Mouse (Mus musculus): ENCODE results near the gene Inf2. TPM values are rescaled to one million over a fixed set of nuclear protein-coding genes. Genes with fewer than 3 reads are reported as not detected.

The Inf2 gene
- polyA plus RNA-seq, 2 experiments = 6.9 to 27.5 TPM

DNA sequence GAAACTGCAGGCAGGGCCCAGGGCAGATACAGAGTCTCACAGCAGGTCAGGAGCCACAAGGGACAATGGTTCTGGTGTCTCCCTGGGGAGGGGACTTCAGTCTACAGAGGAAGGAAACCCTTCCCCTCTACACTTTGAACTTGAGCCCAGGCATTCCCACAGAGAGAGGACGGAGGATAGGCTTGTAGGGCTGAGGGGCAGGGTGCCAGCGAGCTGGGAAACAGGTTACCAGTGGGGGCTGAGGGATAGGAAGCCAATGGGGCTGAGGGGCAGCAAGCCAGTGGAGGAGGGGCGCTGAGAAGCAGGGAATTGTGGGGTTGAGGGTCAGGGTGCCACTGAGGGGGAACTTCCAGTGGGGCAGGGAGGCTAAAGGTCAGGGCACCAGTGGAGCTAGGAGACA, 29.4 kb upstream of the Inf2 start:
- TF ChIP-seq POLR2A (IDR thresholded peaks at IDR 0.05; ENCODE audit: borderline replicate concordance, extremely low read depth, insufficient read depth, insufficient read length) = no peak
- ATAC-seq (ENCODE audit: low FRiP score, low read depth) (no peak), DNase-seq (ENCODE audit: low spot score) (no peak)
- Histone ChIP-seq H3K4me3 (replicated peaks; ENCODE audit: low read length) (no peak overlapping the region), H3K9me3 (ENCODE audit: control insufficient read depth, low read length) (no peaks in the 10 kb centered on the region), H3K4me2 (replicated peaks; ENCODE audit: low read depth, low read length, severe bottlenecking) (no peak overlapping the region), H3K27me3 (ENCODE audit: control insufficient read depth, insufficient read depth, low read length) (no peaks in the 10 kb centered on the region), H3K9ac (ENCODE audit: low read depth, low read length, severe bottlenecking) (no peak overlapping the region), H3K36me3 (ENCODE audit: control insufficient read depth, insufficient read depth, low read length) (no peaks in the 10 kb centered on the region), H3K4me1 (ENCODE audit: control insufficient read depth, insufficient read depth, low read length) (no peaks in the 10 kb centered on the region), H3K27ac (replicated peaks; ENCODE audit: low read depth, low read length) (no peak overlapping the region)
- WGBS = 44% methylated on average over 3 of the region's 3 CpGs

DNA sequence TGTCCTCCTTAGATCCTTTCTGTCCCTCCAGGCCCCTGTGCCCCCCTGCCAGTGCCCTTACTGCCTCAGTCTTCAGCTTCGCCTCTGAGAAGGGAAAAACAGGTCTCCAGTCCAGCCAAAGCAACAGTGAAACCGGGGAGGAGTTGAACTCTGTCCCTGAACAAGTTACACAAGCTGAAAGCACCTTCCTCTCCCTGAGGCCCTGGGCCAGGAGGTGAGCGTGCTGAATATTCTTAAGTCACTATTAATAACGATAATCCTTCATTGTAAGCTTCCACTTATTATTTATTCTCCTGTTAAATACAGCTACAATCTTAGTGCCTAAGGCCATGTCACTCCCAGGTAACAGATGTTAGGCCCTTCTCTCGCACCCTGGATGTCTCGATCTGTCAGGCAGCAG, 28.9 kb upstream of the Inf2 start:
- TF ChIP-seq POLR2A (IDR thresholded peaks at IDR 0.05; ENCODE audit: borderline replicate concordance, extremely low read depth, insufficient read depth, insufficient read length) = no peak
- Histone ChIP-seq H3K27ac (replicated peaks; ENCODE audit: low read depth, low read length) (no peak overlapping the region), H3K36me3 (ENCODE audit: control insufficient read depth, insufficient read depth, low read length) (no peaks in the 10 kb centered on the region), H3K9me3 (ENCODE audit: control insufficient read depth, low read length) (no peaks in the 10 kb centered on the region), H3K9ac (ENCODE audit: low read depth, low read length, severe bottlenecking) (no peak overlapping the region), H3K4me3 (replicated peaks; ENCODE audit: low read length) (no peak overlapping the region), H3K4me2 (replicated peaks; ENCODE audit: low read depth, low read length, severe bottlenecking) (no peak overlapping the region), H3K4me1 (ENCODE audit: control insufficient read depth, insufficient read depth, low read length) (no peaks in the 10 kb centered on the region), H3K27me3 (ENCODE audit: control insufficient read depth, insufficient read depth, low read length) (no peaks in the 10 kb centered on the region)
- DNase-seq (ENCODE audit: low spot score) (no peak), ATAC-seq (ENCODE audit: low FRiP score, low read depth) (no peak)
- WGBS = 61% methylated on average over 6 of the region's 6 CpGs

DNA sequence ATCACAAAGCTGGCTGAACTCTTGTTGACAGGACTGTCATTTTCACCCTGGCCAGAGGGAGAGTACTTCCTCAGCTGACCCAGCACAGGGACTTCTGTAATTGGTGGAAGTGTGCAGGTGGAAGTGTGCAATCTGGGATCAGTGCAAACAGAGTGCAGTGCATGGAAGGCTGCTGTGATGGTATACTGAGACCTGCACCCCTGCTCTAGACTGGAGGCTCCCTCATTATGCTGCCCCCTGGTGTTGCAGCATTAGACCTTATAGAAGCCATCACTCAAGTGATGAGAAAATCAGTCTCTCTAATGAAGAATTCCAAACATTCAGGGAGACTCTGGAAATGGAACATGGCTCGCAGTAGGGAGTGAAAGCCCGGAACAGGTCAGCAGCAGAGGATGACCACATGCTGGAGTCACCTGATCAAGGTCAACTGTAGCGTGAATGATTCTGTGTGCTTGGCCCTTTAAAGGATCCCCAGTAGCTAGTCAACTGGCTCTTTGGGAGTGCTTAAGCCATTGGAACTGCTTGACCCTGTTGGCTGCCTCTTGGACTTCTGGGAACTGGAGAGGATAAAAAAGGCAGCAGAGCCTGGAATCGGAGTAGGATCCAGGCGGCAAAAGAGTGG, 28.3 kb upstream of the Inf2 start:
- 54% methylated on average over 5 of the region's 5 CpGs for WGBS
- TF ChIP-seq POLR2A (IDR thresholded peaks at IDR 0.05; ENCODE audit: borderline replicate concordance, extremely low read depth, insufficient read depth, insufficient read length) = no peak
- no peak overlapping the region for H3K4me2 ChIP-seq (replicated peaks; ENCODE audit: low read depth, low read length, severe bottlenecking)
- H3K36me3 ChIP-seq (ENCODE audit: control insufficient read depth, insufficient read depth, low read length) = no peaks in the 10 kb centered on the region
- H3K27me3 ChIP-seq (ENCODE audit: control insufficient read depth, insufficient read depth, low read length) = no peaks in the 10 kb centered on the region
- no peak overlapping the region for H3K27ac ChIP-seq (replicated peaks; ENCODE audit: low read depth, low read length)
- DNase-seq (ENCODE audit: low spot score) (no peak), ATAC-seq (ENCODE audit: low FRiP score, low read depth) (no peak)
- no peaks in the 10 kb centered on the region for H3K9me3 ChIP-seq (ENCODE audit: control insufficient read depth, low read length)
- H3K4me1 ChIP-seq (ENCODE audit: control insufficient read depth, insufficient read depth, low read length) = no peaks in the 10 kb centered on the region
- no peak overlapping the region for H3K9ac ChIP-seq (ENCODE audit: low read depth, low read length, severe bottlenecking)
- no peak overlapping the region for H3K4me3 ChIP-seq (replicated peaks; ENCODE audit: low read length)

DNA sequence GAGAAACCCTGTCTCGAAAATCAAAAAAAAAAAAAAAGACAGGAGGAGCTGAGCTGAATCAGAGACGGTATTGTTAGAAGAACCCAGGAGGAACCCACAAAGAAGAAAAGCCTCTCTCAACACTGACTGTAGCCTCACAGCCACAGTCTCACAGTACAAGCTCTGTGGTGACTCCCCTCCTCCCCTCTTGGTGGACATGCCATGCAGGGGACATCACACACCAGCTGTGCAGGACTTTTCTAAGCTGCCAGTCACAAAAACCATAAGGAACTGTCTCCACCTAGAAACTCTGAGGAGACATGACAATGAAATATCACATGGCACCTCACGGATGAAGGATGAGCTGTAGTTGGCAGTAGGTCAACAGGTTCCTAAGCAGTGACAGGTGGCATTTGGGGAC, 27.4 kb upstream of the Inf2 start:
- no peaks in the 10 kb centered on the region for H3K27me3 ChIP-seq (ENCODE audit: control insufficient read depth, insufficient read depth, low read length)
- H3K4me3 ChIP-seq (replicated peaks; ENCODE audit: low read length) = no peak overlapping the region
- ATAC-seq (ENCODE audit: low FRiP score, low read depth) = no peak
- H3K4me2 ChIP-seq (replicated peaks; ENCODE audit: low read depth, low read length, severe bottlenecking) = no peak overlapping the region
- WGBS = 69% methylated on average over 3 of the region's 3 CpGs
- H3K9me3 ChIP-seq (ENCODE audit: control insufficient read depth, low read length) = no peaks in the 10 kb centered on the region
- no peak overlapping the region for H3K27ac ChIP-seq (replicated peaks; ENCODE audit: low read depth, low read length)
- H3K36me3 ChIP-seq (ENCODE audit: control insufficient read depth, insufficient read depth, low read length) = no peaks in the 10 kb centered on the region
- no peak overlapping the region for H3K9ac ChIP-seq (ENCODE audit: low read depth, low read length, severe bottlenecking)
- no peak for TF ChIP-seq POLR2A (IDR thresholded peaks at IDR 0.05; ENCODE audit: borderline replicate concordance, extremely low read depth, insufficient read depth, insufficient read length)
- no peaks in the 10 kb centered on the region for H3K4me1 ChIP-seq (ENCODE audit: control insufficient read depth, insufficient read depth, low read length)
- DNase-seq (ENCODE audit: low spot score) = no peak

DNA sequence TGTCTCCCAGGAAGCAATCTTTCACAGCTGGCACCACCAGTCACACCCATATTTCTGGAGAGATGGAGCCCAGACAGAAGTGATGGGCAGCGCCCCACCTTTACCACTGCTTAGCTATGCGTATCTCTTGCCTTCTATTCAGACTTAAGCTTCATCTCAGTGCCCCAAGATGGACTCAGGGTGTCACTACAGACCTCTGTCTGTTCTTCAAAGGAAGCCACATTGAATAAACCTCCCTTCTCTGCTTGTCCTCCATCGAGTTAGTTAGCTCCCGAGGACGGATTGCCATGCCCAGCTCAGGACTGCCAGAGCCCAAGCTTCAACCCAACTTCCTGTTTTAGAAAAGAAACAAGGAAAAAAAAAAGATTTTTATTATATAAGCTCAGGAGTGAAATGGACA, 26.1 kb upstream of the Inf2 start:
- H3K9ac ChIP-seq (ENCODE audit: low read depth, low read length, severe bottlenecking) = no peak overlapping the region
- H3K4me1 ChIP-seq (ENCODE audit: control insufficient read depth, insufficient read depth, low read length) = no peaks in the 10 kb centered on the region
- no peak for TF ChIP-seq POLR2A (IDR thresholded peaks at IDR 0.05; ENCODE audit: borderline replicate concordance, extremely low read depth, insufficient read depth, insufficient read length)
- no peaks in the 10 kb centered on the region for H3K9me3 ChIP-seq (ENCODE audit: control insufficient read depth, low read length)
- H3K27me3 ChIP-seq (ENCODE audit: control insufficient read depth, insufficient read depth, low read length) = no peaks in the 10 kb centered on the region
- no peak overlapping the region for H3K4me3 ChIP-seq (replicated peaks; ENCODE audit: low read length)
- no peak overlapping the region for H3K27ac ChIP-seq (replicated peaks; ENCODE audit: low read depth, low read length)
- ATAC-seq (ENCODE audit: low FRiP score, low read depth) = no peak
- DNase-seq (ENCODE audit: low spot score) = no peak
- H3K4me2 ChIP-seq (replicated peaks; ENCODE audit: low read depth, low read length, severe bottlenecking) = no peak overlapping the region
- H3K36me3 ChIP-seq (ENCODE audit: control insufficient read depth, insufficient read depth, low read length) = no peaks in the 10 kb centered on the region
- 78% methylated on average over 5 of the region's 5 CpGs for WGBS

DNA sequence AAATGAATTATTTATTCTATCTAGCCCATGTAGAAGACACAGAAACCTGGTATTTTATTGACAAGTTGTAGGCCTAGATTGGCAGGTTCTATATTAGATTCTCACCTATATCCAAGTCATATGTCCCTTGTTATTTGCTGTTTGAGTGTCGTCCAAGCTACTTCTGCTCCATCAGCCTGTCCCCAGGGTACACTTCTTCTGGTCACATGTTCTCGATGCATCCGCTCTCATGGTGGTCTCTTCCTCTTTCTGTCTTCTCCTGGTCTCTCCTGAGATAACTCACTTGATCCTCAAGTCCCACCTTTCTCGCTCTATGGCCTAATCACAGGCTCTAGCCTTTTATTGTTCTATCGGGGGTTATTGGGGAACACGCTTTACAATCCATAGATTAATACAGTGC, 25.6 kb upstream of the Inf2 start:
- Histone ChIP-seq H3K4me3 (replicated peaks; ENCODE audit: low read length) (no peak overlapping the region), H3K27ac (replicated peaks; ENCODE audit: low read depth, low read length) (no peak overlapping the region)
- 81% methylated on average over 6 of the region's 6 CpGs for WGBS

More for the DNA sequence above, 25.6 kb upstream of the Inf2 start:
- TF ChIP-seq POLR2A (IDR thresholded peaks at IDR 0.05; ENCODE audit: borderline replicate concordance, extremely low read depth, insufficient read depth, insufficient read length) = no peak
- ATAC-seq (ENCODE audit: low FRiP score, low read depth) (no peak), DNase-seq (ENCODE audit: low spot score) (no peak)
- no peak overlapping the region for H3K9ac ChIP-seq (ENCODE audit: low read depth, low read length, severe bottlenecking)
- H3K9me3 ChIP-seq (ENCODE audit: control insufficient read depth, low read length) = no peaks in the 10 kb centered on the region
- no peaks in the 10 kb centered on the region for H3K27me3 ChIP-seq (ENCODE audit: control insufficient read depth, insufficient read depth, low read length)
- H3K36me3 ChIP-seq (ENCODE audit: control insufficient read depth, insufficient read depth, low read length) = no peaks in the 10 kb centered on the region
- no peaks in the 10 kb centered on the region for H3K4me1 ChIP-seq (ENCODE audit: control insufficient read depth, insufficient read depth, low read length)
- H3K4me2 ChIP-seq (replicated peaks; ENCODE audit: low read depth, low read length, severe bottlenecking) = no peak overlapping the region
